Mouse (Mus musculus): Measurements from ENCODE around the gene Nav2.

Gene Nav2

GRCm38 (mm10) chr7:48934816-48935215 lies 26.3 kb downstream of the Nav2 start:
- DNase-seq (ENCODE audit: low spot score): no peak

GRCm38 (mm10) chr7:48937562-48937961 lies 29.0 kb downstream of the Nav2 start:
- DNase-seq (ENCODE audit: low spot score): no peak

- DNase-seq (ENCODE audit: low spot score): no peak
Measured at GRCm38 (mm10) chr7:48938190-48938589, 29.7 kb downstream of the Nav2 start.

GRCm38 (mm10) chr7:48948381-48949108 lies 40.0 kb downstream of the Nav2 start:
- DNase-seq (ENCODE audit: low spot score): no peak

- DNase-seq (ENCODE audit: low spot score): no peak
Measured at GRCm38 (mm10) chr7:48954501-48954900, 46.0 kb downstream of the Nav2 start.

- peak; percentile 12 for DNase-seq (ENCODE audit: low spot score)
Measured at GRCm38 (mm10) chr7:48958528-48959315, 50.2 kb downstream of the Nav2 start.

- DNase-seq (ENCODE audit: low spot score): no peak
Measured at GRCm38 (mm10) chr7:48959316-48959661, 50.8 kb downstream of the Nav2 start.

GRCm38 (mm10) chr7:48960152-48960551 lies 51.6 kb downstream of the Nav2 start:
- no peak for DNase-seq (ENCODE audit: low spot score)

- no peak for DNase-seq (ENCODE audit: low spot score)
Measured at GRCm38 (mm10) chr7:48961501-48961900, 53.0 kb downstream of the Nav2 start.

- DNase-seq (ENCODE audit: low spot score): no peak
Measured at GRCm38 (mm10) chr7:48961935-48962334, 53.4 kb downstream of the Nav2 start.

- DNase-seq (ENCODE audit: low spot score): no peak
Measured at GRCm38 (mm10) chr7:48963112-48963511, 54.6 kb downstream of the Nav2 start.

GRCm38 (mm10) chr7:48963554-48963953 lies 55.0 kb downstream of the Nav2 start:
- no peak for DNase-seq (ENCODE audit: low spot score)

GRCm38 (mm10) chr7:48965796-48966512 lies 57.4 kb downstream of the Nav2 start:
- DNase-seq (ENCODE audit: low spot score): no peak

- DNase-seq (ENCODE audit: low spot score): no peak
Measured at GRCm38 (mm10) chr7:48981013-48981412, 72.5 kb downstream of the Nav2 start.

- no peak for DNase-seq (ENCODE audit: low spot score)
Measured at GRCm38 (mm10) chr7:48981814-48982213, 73.3 kb downstream of the Nav2 start.

- DNase-seq (ENCODE audit: low spot score): no peak
Measured at GRCm38 (mm10) chr7:48982573-48982972, 74.1 kb downstream of the Nav2 start.

- DNase-seq (ENCODE audit: low spot score): no peak
Measured at GRCm38 (mm10) chr7:48991911-48992552, 83.5 kb downstream of the Nav2 start.

GRCm38 (mm10) chr7:48995171-48995570 lies 86.7 kb downstream of the Nav2 start:
- no peak for DNase-seq (ENCODE audit: low spot score)

- DNase-seq (ENCODE audit: low spot score): no peak
Measured at GRCm38 (mm10) chr7:48995701-48996100, 87.2 kb downstream of the Nav2 start.

- DNase-seq (ENCODE audit: low spot score): no peak
Measured at GRCm38 (mm10) chr7:48996829-48997228, 88.3 kb downstream of the Nav2 start.

- no peak for DNase-seq (ENCODE audit: low spot score)
Measured at GRCm38 (mm10) chr7:48998097-48998496, 89.6 kb downstream of the Nav2 start.

- DNase-seq (ENCODE audit: low spot score): no peak
Measured at GRCm38 (mm10) chr7:48998595-48998994, 90.1 kb downstream of the Nav2 start.

Data from ovary, postnatal 10 days (tissue).